Mouse (Mus musculus): ENCODE data around the gene Glis1. TPM values are rescaled to one million over a fixed set of nuclear protein-coding genes. Genes with fewer than 3 reads are reported as not detected.
"Not testable (repeated sequence)": the region's sequence is repeated elsewhere in the genome, so short reads cannot be mapped to it uniquely, and the experiment has no call there.

Gene Glis1
- polyA plus RNA-seq, 1 experiment: 0.46 TPM

DNA sequence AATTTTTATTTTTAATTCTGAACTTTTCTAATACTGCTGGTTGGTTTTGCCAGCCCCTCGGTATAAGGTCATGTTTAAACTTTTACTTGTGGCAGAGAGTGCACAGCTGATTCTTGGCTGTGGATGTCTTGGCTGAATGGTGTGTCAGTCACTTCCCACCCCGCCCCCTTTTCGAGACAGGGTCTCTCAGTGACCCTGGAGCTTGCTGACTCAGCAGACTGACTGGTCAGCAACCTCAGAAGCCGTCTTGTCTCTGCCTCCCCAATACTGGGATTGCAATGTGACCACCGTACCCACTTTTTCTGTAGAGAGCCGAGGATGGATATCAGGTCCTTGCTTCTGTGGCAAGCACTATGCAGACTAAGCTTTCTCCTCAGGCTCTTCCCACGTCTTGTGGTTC lies 154.2 kb downstream of the Glis1 start:
- no peaks in the 10 kb centered on the region for H3K27me3 ChIP-seq (ENCODE audit: control insufficient read depth, insufficient read depth, low read length)
- H3K27ac ChIP-seq (ENCODE audit: insufficient read depth, low read length): no peak overlapping the region
- H3K4me1 ChIP-seq (ENCODE audit: control insufficient read depth, insufficient read depth, low read length): no peaks in the 10 kb centered on the region
- WGBS: 75% methylated on average over 7 of the region's 7 CpGs
- no peak for TF ChIP-seq POLR2A (IDR thresholded peaks at IDR 0.05; ENCODE audit: borderline replicate concordance, insufficient read depth, low read length)
- no peak for TF ChIP-seq CTCF (IDR thresholded peaks at IDR 0.05; ENCODE audit: borderline replicate concordance, insufficient read depth, low read depth, low read length)
- H3K4me3 ChIP-seq (replicated peaks; ENCODE audit: insufficient read depth, low read depth, low read length): no peak overlapping the region
- DNase-seq: no peak

- TF ChIP-seq CTCF (IDR thresholded peaks at IDR 0.05; ENCODE audit: borderline replicate concordance, insufficient read depth, low read depth, low read length) (no peak), POLR2A (IDR thresholded peaks at IDR 0.05; ENCODE audit: borderline replicate concordance, insufficient read depth, low read length) (no peak)
- Histone ChIP-seq H3K27me3 (ENCODE audit: control insufficient read depth, insufficient read depth, low read length) (no peaks in the 10 kb centered on the region), H3K4me1 (ENCODE audit: control insufficient read depth, insufficient read depth, low read length) (no peaks in the 10 kb centered on the region), H3K4me3 (replicated peaks; ENCODE audit: insufficient read depth, low read depth, low read length) (no peak overlapping the region), H3K27ac (ENCODE audit: insufficient read depth, low read length) (no peak overlapping the region)
- WGBS: 74% methylated on average over 8 of the region's 8 CpGs
- no peak for DNase-seq
Observed at GRCm38 (mm10) chr4:107589046-107589445, 154.7 kb downstream of the Glis1 start.

DNA sequence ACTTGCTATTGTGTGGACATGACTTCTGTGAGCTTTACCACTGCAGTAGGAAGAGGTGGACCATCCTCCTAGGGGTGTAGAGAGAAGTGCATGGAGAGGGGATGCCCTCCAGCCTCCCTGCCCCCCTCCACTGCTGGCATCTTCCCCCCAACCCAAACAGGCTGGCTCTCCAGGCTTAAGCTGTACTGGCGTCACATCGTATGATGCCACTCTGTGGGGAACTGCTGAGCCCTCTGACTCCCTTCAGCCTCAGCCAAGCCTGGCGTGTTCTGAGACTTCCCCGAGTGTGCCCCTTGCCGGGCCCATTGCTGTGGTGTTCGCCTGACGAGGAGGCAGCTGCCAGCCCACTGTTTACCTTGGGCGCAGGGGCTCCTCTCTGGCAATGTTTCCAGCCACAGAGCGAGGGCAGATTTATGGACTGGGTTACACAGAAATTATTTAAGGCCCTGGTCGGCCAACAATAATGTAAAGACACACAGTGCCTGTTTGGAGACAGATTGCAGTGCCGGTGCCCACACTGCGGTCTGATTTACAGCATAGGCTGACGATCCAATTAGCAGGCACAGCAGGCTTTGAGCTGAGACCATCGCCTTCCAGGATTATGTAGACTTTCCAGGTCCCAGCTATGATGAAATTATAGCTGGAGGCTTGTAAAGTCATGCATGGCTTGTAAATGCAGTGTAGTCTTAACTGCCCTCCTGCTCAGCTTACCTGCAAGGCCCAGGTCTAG lies 156.6 kb downstream of the Glis1 start:
- H3K27me3 ChIP-seq (ENCODE audit: control insufficient read depth, insufficient read depth, low read length): no peaks in the 10 kb centered on the region
- no peaks in the 10 kb centered on the region for H3K4me1 ChIP-seq (ENCODE audit: control insufficient read depth, insufficient read depth, low read length)
- DNase-seq: peak in 1 of 2 experiments; percentile 9
- 20% methylated on average over 14 of the region's 14 CpGs for WGBS
- TF ChIP-seq POLR2A (IDR thresholded peaks at IDR 0.05; ENCODE audit: borderline replicate concordance, insufficient read depth, low read length) (no peak), CTCF (IDR thresholded peaks at IDR 0.05; ENCODE audit: borderline replicate concordance, insufficient read depth, low read depth, low read length) (no peak)
- no peak overlapping the region for H3K27ac ChIP-seq (ENCODE audit: insufficient read depth, low read length)
- no peak overlapping the region for H3K4me3 ChIP-seq (replicated peaks; ENCODE audit: insufficient read depth, low read depth, low read length)

GRCm38 (mm10) chr4:107593426-107593825 lies 159.0 kb downstream of the Glis1 start:
- Histone ChIP-seq H3K27me3 (ENCODE audit: control insufficient read depth, insufficient read depth, low read length) (no peaks in the 10 kb centered on the region), H3K27ac (ENCODE audit: insufficient read depth, low read length) (no peak overlapping the region), H3K4me1 (ENCODE audit: control insufficient read depth, insufficient read depth, low read length) (no peaks in the 10 kb centered on the region), H3K4me3 (replicated peaks; ENCODE audit: insufficient read depth, low read depth, low read length) (no peak overlapping the region)
- TF ChIP-seq POLR2A (IDR thresholded peaks at IDR 0.05; ENCODE audit: borderline replicate concordance, insufficient read depth, low read length) (no peak), CTCF (IDR thresholded peaks at IDR 0.05; ENCODE audit: borderline replicate concordance, insufficient read depth, low read depth, low read length) (no peak)
- no peak for DNase-seq
- WGBS: 81% methylated on average over 4 of the region's 4 CpGs

DNA sequence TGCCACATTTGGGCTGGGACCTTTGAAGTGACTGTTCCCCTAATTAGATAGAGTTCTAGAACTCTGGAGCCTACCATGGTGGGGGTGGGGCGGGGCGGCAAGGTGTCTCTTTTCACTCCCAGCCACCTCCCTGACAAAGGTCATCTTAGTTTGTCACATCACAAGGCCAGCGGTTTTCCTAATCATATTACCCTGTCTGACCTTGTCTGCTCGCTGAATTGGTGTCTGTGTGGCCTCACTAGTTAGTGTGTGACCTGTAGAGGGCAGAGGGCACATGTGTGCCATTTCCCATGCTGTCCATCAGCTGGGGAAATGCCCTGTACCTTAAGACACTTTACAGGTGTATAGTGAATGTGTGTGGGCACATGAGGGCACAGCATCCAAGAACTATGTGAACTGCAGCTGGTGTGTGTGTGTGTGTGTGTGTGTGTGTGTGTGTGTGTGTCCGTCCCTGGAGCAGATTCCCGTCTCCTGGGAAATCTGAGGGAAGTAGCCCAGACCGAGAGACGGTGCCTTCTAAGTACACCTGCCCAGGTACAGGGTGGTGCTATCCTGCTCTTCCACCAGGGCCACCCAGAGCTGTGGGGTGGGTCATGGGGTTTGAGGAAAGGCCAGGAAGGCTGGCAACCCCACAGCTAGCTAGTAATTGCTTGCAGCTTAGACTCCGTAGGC lies 163.0 kb downstream of the Glis1 start:
- Histone ChIP-seq H3K4me3 (replicated peaks; ENCODE audit: insufficient read depth, low read depth, low read length) (no peak overlapping the region), H3K27ac (ENCODE audit: insufficient read depth, low read length) (no peak overlapping the region), H3K4me1 (ENCODE audit: control insufficient read depth, insufficient read depth, low read length) (no peaks in the 10 kb centered on the region), H3K27me3 (ENCODE audit: control insufficient read depth, insufficient read depth, low read length) (no peaks in the 10 kb centered on the region)
- 85% methylated on average over 9 of the region's 9 CpGs for WGBS
- TF ChIP-seq CTCF (IDR thresholded peaks at IDR 0.05; ENCODE audit: borderline replicate concordance, insufficient read depth, low read depth, low read length) (no peak), POLR2A (IDR thresholded peaks at IDR 0.05; ENCODE audit: borderline replicate concordance, insufficient read depth, low read length) (no peak)
- no peak for DNase-seq

- TF ChIP-seq POLR2A (IDR thresholded peaks at IDR 0.05; ENCODE audit: borderline replicate concordance, insufficient read depth, low read length) (no peak), CTCF (IDR thresholded peaks at IDR 0.05; ENCODE audit: borderline replicate concordance, insufficient read depth, low read depth, low read length) (no peak)
- no peak overlapping the region for H3K4me3 ChIP-seq (replicated peaks; ENCODE audit: insufficient read depth, low read depth, low read length)
- H3K4me1 ChIP-seq (ENCODE audit: control insufficient read depth, insufficient read depth, low read length): no peaks in the 10 kb centered on the region
- no peaks in the 10 kb centered on the region for H3K27me3 ChIP-seq (ENCODE audit: control insufficient read depth, insufficient read depth, low read length)
- 54% methylated on average over 10 of the region's 10 CpGs for WGBS
- H3K27ac ChIP-seq (ENCODE audit: insufficient read depth, low read length): no peak overlapping the region
- DNase-seq: no peak
Observed at GRCm38 (mm10) chr4:107597898-107598580, 163.6 kb downstream of the Glis1 start.

- H3K4me3 ChIP-seq (replicated peaks; ENCODE audit: insufficient read depth, low read depth, low read length); H3K27ac ChIP-seq (ENCODE audit: insufficient read depth, low read length); DNase-seq; H3K4me1 ChIP-seq (ENCODE audit: control insufficient read depth, insufficient read depth, low read length); H3K27me3 ChIP-seq (ENCODE audit: control insufficient read depth, insufficient read depth, low read length): not testable (repeated sequence)
- 96% methylated on average over 5 of the region's 5 CpGs for WGBS
Observed at GRCm38 (mm10) chr4:107598581-107598958, 164.2 kb downstream of the Glis1 start.

DNA sequence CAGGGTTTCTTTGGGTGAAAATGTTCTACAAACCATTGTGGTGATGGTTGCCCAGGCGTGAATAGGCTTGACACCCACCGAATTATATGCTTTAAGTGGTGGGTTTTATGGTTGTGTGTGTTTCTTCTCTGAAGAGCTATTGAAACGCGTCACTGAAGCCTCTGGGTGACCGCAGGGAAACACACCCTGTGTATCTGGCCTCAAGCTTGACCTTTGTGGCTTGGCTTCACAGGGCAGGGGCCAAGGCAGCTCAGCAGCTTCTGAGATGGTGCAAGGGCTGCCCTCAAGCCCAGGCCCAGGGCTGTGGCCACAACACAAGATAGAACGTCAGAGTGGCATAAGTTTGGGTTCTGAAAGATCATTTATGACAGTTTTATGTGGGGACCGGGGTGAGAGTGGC lies 167.9 kb downstream of the Glis1 start:
- 87% methylated on average over 7 of the region's 7 CpGs for WGBS
- DNase-seq: no peak
- no peak overlapping the region for H3K27ac ChIP-seq (ENCODE audit: insufficient read depth, low read length)
- H3K4me1 ChIP-seq (ENCODE audit: control insufficient read depth, insufficient read depth, low read length): no peaks in the 10 kb centered on the region
- no peak overlapping the region for H3K4me3 ChIP-seq (replicated peaks; ENCODE audit: insufficient read depth, low read depth, low read length)
- H3K27me3 ChIP-seq (ENCODE audit: control insufficient read depth, insufficient read depth, low read length): no peaks in the 10 kb centered on the region
- TF ChIP-seq POLR2A (IDR thresholded peaks at IDR 0.05; ENCODE audit: borderline replicate concordance, insufficient read depth, low read length): no peak
- no peak for TF ChIP-seq CTCF (IDR thresholded peaks at IDR 0.05; ENCODE audit: borderline replicate concordance, insufficient read depth, low read depth, low read length)
